1 mouse cellular context compared by ENCODE assay signal in genomic region chr14:47240600-47240999, GRCm38 (mm10).
TF ChIP-seq lines count a peak whose summit lies in the region.

No protein-coding gene starts in this region.

TF ChIP-seq in MEL, 35 proteins besides CTCF, POLR2A, EP300 and RAD21:
- TF ChIP-seq GATA1 (IDR thresholded peaks at IDR 0.05; ENCODE audit: low read depth, low read length): peak; percentile 99
- TF ChIP-seq SIN3A (IDR thresholded peaks at IDR 0.05; ENCODE audit: low read length): peak; percentile 84
- TF ChIP-seq JUND (IDR thresholded peaks at IDR 0.05; ENCODE audit: low read depth, low read length): no peak
- TF ChIP-seq POLR2AphosphoS2 (IDR thresholded peaks at IDR 0.05; ENCODE audit: low read length): peak; percentile 54
- peak; percentile 51; the same call in 1 of the 2 replicates for TF ChIP-seq MYC (IDR thresholded peaks at IDR 0.05; ENCODE audit: low read depth, low read length)
- peak; percentile 60; the same call in 1 of the 2 replicates for TF ChIP-seq MAFK (IDR thresholded peaks at IDR 0.05; ENCODE audit: borderline replicate concordance, low read depth, low read length)
- no peak for TF ChIP-seq BHLHE40 (IDR thresholded peaks at IDR 0.05; ENCODE audit: borderline replicate concordance, low read depth, low read length)
- TF ChIP-seq KAT2A (conservative IDR thresholded peaks at IDR 0.05; ENCODE audit: low read depth, low read length): no peak
- no peak for TF ChIP-seq USF1 (IDR thresholded peaks at IDR 0.05; ENCODE audit: low read depth, low read length)
- TF ChIP-seq CHD1 (IDR thresholded peaks at IDR 0.05; ENCODE audit: low read depth, low read length): no peak
- TF ChIP-seq ZNF384 (IDR thresholded peaks at IDR 0.05; ENCODE audit: low read depth, low read length): 0 out of 2 replicates have a peak, but pooled peaks have one; percentile 18
- no peak; the same call in 1 of the 2 replicates for TF ChIP-seq MXI1 (IDR thresholded peaks at IDR 0.05; ENCODE audit: low read depth, low read length)
- TF ChIP-seq MAZ (IDR thresholded peaks at IDR 0.05; ENCODE audit: low read depth, low read length): peak; percentile 70; the same call in 1 of the 2 replicates
- no peak for TF ChIP-seq GABPA (IDR thresholded peaks at IDR 0.05; ENCODE audit: low read depth, low read length)
- TF ChIP-seq ELF1 (IDR thresholded peaks at IDR 0.05; ENCODE audit: low read depth, low read length): no peak
- TF ChIP-seq CHD2 (IDR thresholded peaks at IDR 0.05; ENCODE audit: low read length): no peak; the same call in 1 of the 2 replicates
- TF ChIP-seq TBP (IDR thresholded peaks at IDR 0.05; ENCODE audit: low read depth, low read length): 0 out of 2 replicates have a peak, but pooled peaks have one; percentile 30
- TF ChIP-seq MEF2A (IDR thresholded peaks at IDR 0.05; ENCODE audit: extremely low read depth, insufficient replicate concordance, low read depth, low read length, poor library complexity, severe bottlenecking): no peak
- TF ChIP-seq POLR2AphosphoS5 (IDR thresholded peaks at IDR 0.05; ENCODE audit: borderline replicate concordance, low read depth, low read length): no peak
- TF ChIP-seq MAX (IDR thresholded peaks at IDR 0.05; ENCODE audit: low read length): 0 out of 2 replicates have a peak, but pooled peaks have one; percentile 26
- peak; percentile 97 for TF ChIP-seq TAL1 (IDR thresholded peaks at IDR 0.05; ENCODE audit: low read length)
- TF ChIP-seq RCOR1 (IDR thresholded peaks at IDR 0.05; ENCODE audit: low read depth, low read length): peak; percentile 91
- no peak for TF ChIP-seq ZMIZ1 (IDR thresholded peaks at IDR 0.05; ENCODE audit: low read depth, low read length)
- no peak for TF ChIP-seq MYB (IDR thresholded peaks at IDR 0.05; ENCODE audit: low read depth, low read length)
- peak; percentile 93 for TF ChIP-seq ETS1 (IDR thresholded peaks at IDR 0.05; ENCODE audit: low read depth, low read length)
- TF ChIP-seq E2F4 (IDR thresholded peaks at IDR 0.05; ENCODE audit: borderline replicate concordance, low read depth, low read length): no peak
- no peak for TF ChIP-seq NELFE (IDR thresholded peaks at IDR 0.05; ENCODE audit: low read depth, low read length)
- no peak for TF ChIP-seq ZKSCAN1 (IDR thresholded peaks at IDR 0.05; ENCODE audit: low read depth, low read length)
- no peak for TF ChIP-seq ZC3H11A (IDR thresholded peaks at IDR 0.05; ENCODE audit: low read depth, low read length)
- TF ChIP-seq HCFC1 (IDR thresholded peaks at IDR 0.05; ENCODE audit: low read depth, low read length): 0 out of 2 replicates have a peak, but pooled peaks have one; percentile 18
- no peak for TF ChIP-seq UBTF (IDR thresholded peaks at IDR 0.05; ENCODE audit: borderline replicate concordance, insufficient read depth, low read depth, low read length)
- TF ChIP-seq SMC3 (IDR thresholded peaks at IDR 0.05; ENCODE audit: low read depth, low read length): peak; percentile 19; the same call in 1 of the 2 replicates
- TF ChIP-seq NRF1 (IDR thresholded peaks at IDR 0.05; ENCODE audit: insufficient read depth, low read depth, low read length, poor library complexity, severe bottlenecking): no peak
- TF ChIP-seq TCF12 (IDR thresholded peaks at IDR 0.05; ENCODE audit: low read depth, low read length): peak; percentile 99
- no peak for TF ChIP-seq USF2 (IDR thresholded peaks at IDR 0.05; ENCODE audit: borderline replicate concordance in 1 of 2, insufficient read depth in 1 of 2, low read depth in 1 of 2, low read length in 2 of 2)
